Mouse (Mus musculus) adrenal gland, adult 10 weeks (tissue): Measurements from ENCODE around the gene Fam174a. TPM values are rescaled to one million over a fixed set of nuclear protein-coding genes. Genes with fewer than 3 reads are reported as not detected.

Experiments
- polyA plus RNA-seq: library from polyadenylated mRNA; stranded (reverse); fragments of 350-450 nt; fragmentation: Illumina TruSeq; extraction: RNeasy Lipid Tissue Mini Kit (QIAGEN cat#74804); gene quantifications from one replicate; pipeline ENCODE4 v1.2.3, GENCODE M21; 2014; ENCODE audit warnings: low read depth, low replicate concordance

The Fam174a gene
- 99.8 TPM for polyA plus RNA-seq

DNA sequence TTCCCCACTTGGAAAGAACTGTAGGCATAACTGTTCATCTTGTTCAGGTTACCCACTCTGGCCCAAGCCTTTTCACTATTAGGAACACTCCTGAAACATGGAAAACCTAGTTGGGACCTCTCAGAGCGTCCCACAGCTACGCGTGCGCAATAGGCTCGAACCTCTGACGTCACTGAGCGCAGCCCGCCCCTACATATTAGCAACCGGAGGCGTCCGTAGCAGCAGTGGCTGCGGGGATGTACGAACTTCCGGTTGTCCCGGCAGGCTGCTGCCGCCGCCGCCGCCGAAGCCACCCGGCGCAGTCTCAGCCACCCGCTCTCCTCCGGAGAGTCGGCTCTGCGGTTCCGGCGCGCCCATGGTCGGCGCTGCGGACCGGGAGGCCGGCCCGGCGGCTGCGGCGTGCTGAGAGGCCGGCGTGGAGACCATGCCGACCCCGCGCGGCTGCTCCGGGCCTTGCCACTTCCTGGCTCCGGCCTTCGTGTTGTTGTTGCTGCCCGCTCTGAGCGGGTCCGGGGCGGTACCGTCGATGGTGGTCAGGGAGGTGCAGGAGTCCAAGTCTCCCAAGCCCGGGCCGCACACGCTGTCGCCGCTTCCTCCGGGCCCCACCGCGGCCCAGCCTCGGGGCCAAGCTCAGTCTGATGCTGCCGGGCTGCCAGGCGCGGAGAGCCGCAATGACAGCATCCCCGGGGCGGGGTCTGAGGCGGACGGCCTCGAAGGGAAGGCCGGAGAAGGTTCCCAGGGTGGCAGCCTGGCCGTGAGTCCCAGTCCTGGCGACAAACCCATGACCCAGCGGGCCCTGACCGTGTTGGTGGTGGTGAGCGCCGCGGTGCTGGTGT lies at the start of gene Fam174a:
Fam174a (plus strand) TSS at position 231 of the 836 bp plus-strand sequence.

